Mouse (Mus musculus): ENCODE results near the gene Gmppa. TPM values are rescaled to one million over a fixed set of nuclear protein-coding genes. Genes with fewer than 3 reads are reported as not detected.

The Gmppa gene
- polyA plus RNA-seq (2014; fragmentation: Illumina TruSeq; extraction: RNeasy Lipid Tissue Mini Kit (QIAGEN cat#74804); ENCODE audit: low read depth, low replicate concordance) = 12.7 TPM

GRCm38 (mm10) chr1:75435475-75436328 lies at the start of gene Gmppa:
TSS of gene Gmppa (plus strand) at chr1:75435930.

DNA sequence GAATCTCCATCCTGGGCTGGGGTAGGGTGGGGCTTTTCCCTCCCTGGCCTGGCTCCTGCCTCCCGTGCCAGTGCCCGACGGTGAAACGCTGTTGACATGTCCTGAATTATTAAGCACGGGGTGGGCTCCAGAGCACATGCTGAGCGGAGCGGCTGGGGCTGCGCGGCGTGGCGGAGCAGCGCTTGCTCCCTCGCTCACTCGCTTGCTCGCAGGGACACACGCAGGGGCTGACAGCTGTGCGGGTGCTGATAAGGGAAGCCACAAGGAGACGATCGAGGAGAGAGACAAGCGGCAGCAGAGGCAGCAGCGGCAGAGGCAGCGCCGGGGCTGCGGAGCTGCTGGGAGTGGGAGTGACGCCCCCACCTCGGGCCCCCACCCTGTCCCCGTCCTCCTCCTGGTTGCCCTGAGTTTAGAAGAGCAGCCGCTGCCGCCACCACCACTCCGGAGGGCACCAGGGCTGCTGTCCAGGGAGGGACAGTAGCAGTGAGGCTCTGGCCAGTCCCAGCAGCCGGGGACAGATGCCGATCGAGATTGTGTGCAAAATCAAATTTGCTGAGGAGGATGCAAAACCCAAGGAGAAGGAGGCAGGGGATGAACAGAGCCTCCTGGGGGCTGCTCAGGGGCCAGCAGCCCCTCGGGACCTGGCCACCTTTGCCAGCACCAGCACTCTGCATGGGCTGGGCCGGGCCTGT lies 14.7 kb downstream of the Gmppa start, which contains the start of gene Asic4:
Gene Asic4, plus strand, starts transcription at position 123 of the 692 bp plus-strand sequence.

DNA sequence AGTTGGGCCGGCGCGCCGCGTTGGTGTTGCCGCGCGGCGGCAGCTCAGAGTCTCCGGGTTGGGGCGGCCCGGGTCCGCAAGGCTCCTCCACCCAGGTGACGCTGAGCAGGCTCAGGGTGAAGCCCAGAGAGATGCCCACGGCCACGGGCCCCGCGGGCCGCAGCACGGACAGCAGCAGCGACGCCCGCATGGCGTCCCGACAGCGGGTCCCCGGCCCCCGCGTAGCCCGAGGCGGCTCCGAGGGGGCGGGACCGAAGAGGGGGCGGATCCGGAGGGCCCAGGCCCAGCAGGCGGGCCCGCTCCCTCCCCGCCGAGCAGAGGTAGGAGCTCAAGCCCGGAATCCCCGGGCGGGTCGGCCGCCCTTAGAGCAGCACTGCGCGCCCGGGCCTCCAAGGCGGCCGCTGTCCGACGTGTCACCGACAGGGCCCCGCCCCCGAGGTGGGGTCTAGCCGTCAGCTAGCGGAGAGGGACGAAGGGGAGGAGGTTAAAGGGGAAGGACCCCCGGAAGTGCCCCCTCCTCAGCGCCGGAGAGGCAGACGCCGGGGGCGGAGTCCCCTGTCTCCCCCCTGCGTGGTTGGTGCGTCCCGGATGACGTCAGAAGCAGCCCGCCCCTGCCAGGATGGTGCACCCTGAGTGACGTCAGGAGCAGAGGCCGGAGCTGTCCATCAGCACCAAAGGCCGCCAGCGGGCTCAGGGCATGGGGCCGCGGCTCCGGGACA lies 43.3 kb downstream of the Gmppa start, which contains the start of the genes Chpf and Tmem198:
Gene Chpf, minus strand, starts transcription at position 392 of the 719 bp plus-strand sequence.
Gene Tmem198, plus strand, starts transcription at position 617 of the 719 bp plus-strand sequence.

Other genes with a start within 250 kb of the Gmppa start
- gene Ankzf1, start 243.8 kb upstream of the Gmppa start, polyA plus RNA-seq (2014; fragmentation: Illumina TruSeq; extraction: RNeasy Lipid Tissue Mini Kit (QIAGEN cat#74804); ENCODE audit: low read depth, low replicate concordance) = 30.1 TPM
- 16.5 TPM for gene Atg9a, start 243.7 kb upstream of the Gmppa start, polyA plus RNA-seq (2014; fragmentation: Illumina TruSeq; extraction: RNeasy Lipid Tissue Mini Kit (QIAGEN cat#74804); ENCODE audit: low read depth, low replicate concordance)
- 9.3 TPM for gene Glb1l, start 225.1 kb upstream of the Gmppa start, polyA plus RNA-seq (2014; fragmentation: Illumina TruSeq; extraction: RNeasy Lipid Tissue Mini Kit (QIAGEN cat#74804); ENCODE audit: low read depth, low replicate concordance)
- gene Stk16, start 225.1 kb upstream of the Gmppa start, polyA plus RNA-seq (2014; fragmentation: Illumina TruSeq; extraction: RNeasy Lipid Tissue Mini Kit (QIAGEN cat#74804); ENCODE audit: low read depth, low replicate concordance) = 13.5 TPM
- 7.6 TPM for gene Tuba4a, start 216.1 kb upstream of the Gmppa start, polyA plus RNA-seq (2014; fragmentation: Illumina TruSeq; extraction: RNeasy Lipid Tissue Mini Kit (QIAGEN cat#74804); ENCODE audit: low read depth, low replicate concordance)
- not detected for gene A630095N17Rik, start 203.8 kb upstream of the Gmppa start, polyA plus RNA-seq (2014; fragmentation: Illumina TruSeq; extraction: RNeasy Lipid Tissue Mini Kit (QIAGEN cat#74804); ENCODE audit: low read depth, low replicate concordance)
- gene Dnajb2, start 199.5 kb upstream of the Gmppa start, polyA plus RNA-seq (2014; fragmentation: Illumina TruSeq; extraction: RNeasy Lipid Tissue Mini Kit (QIAGEN cat#74804); ENCODE audit: low read depth, low replicate concordance) = 12.7 TPM
- gene Ptprn, start 171.4 kb upstream of the Gmppa start, polyA plus RNA-seq (2014; fragmentation: Illumina TruSeq; extraction: RNeasy Lipid Tissue Mini Kit (QIAGEN cat#74804); ENCODE audit: low read depth, low replicate concordance) = not detected
- 11.1 TPM for gene Resp18, start 157.5 kb upstream of the Gmppa start, polyA plus RNA-seq (2014; fragmentation: Illumina TruSeq; extraction: RNeasy Lipid Tissue Mini Kit (QIAGEN cat#74804); ENCODE audit: low read depth, low replicate concordance)
- gene Dnpep, start 117.9 kb upstream of the Gmppa start, polyA plus RNA-seq (2014; fragmentation: Illumina TruSeq; extraction: RNeasy Lipid Tissue Mini Kit (QIAGEN cat#74804); ENCODE audit: low read depth, low replicate concordance) = 3.1 TPM
- 20.1 TPM for gene Des, start 75.6 kb upstream of the Gmppa start, polyA plus RNA-seq (2014; fragmentation: Illumina TruSeq; extraction: RNeasy Lipid Tissue Mini Kit (QIAGEN cat#74804); ENCODE audit: low read depth, low replicate concordance)
- gene Speg, start 60.6 kb upstream of the Gmppa start, polyA plus RNA-seq (2014; fragmentation: Illumina TruSeq; extraction: RNeasy Lipid Tissue Mini Kit (QIAGEN cat#74804); ENCODE audit: low read depth, low replicate concordance) = 2.6 TPM
- gene Asic4, start 14.5 kb downstream of the Gmppa start, polyA plus RNA-seq (2014; fragmentation: Illumina TruSeq; extraction: RNeasy Lipid Tissue Mini Kit (QIAGEN cat#74804); ENCODE audit: low read depth, low replicate concordance) = not detected
- gene Chpf, start 43.4 kb downstream of the Gmppa start, polyA plus RNA-seq (2014; fragmentation: Illumina TruSeq; extraction: RNeasy Lipid Tissue Mini Kit (QIAGEN cat#74804); ENCODE audit: low read depth, low replicate concordance) = 0.50 TPM
- gene Tmem198, start 43.6 kb downstream of the Gmppa start, polyA plus RNA-seq (2014; fragmentation: Illumina TruSeq; extraction: RNeasy Lipid Tissue Mini Kit (QIAGEN cat#74804); ENCODE audit: low read depth, low replicate concordance) = not detected
- gene Obsl1, start 70.5 kb downstream of the Gmppa start, polyA plus RNA-seq (2014; fragmentation: Illumina TruSeq; extraction: RNeasy Lipid Tissue Mini Kit (QIAGEN cat#74804); ENCODE audit: low read depth, low replicate concordance) = not detected
- not detected for gene Inha, start 71.1 kb downstream of the Gmppa start, polyA plus RNA-seq (2014; fragmentation: Illumina TruSeq; extraction: RNeasy Lipid Tissue Mini Kit (QIAGEN cat#74804); ENCODE audit: low read depth, low replicate concordance)
- gene Stk11ip, start 85.6 kb downstream of the Gmppa start, polyA plus RNA-seq (2014; fragmentation: Illumina TruSeq; extraction: RNeasy Lipid Tissue Mini Kit (QIAGEN cat#74804); ENCODE audit: low read depth, low replicate concordance) = 2.2 TPM
- gene Slc4a3, start 110.3 kb downstream of the Gmppa start, polyA plus RNA-seq (2014; fragmentation: Illumina TruSeq; extraction: RNeasy Lipid Tissue Mini Kit (QIAGEN cat#74804); ENCODE audit: low read depth, low replicate concordance) = 0.38 TPM

All from sigmoid colon, adult 10 weeks (tissue).